Mouse (Mus musculus) layer of hippocampus, adult 2 months (tissue): ENCODE measurements at regions not wholly inside any gene's neighbourhood (a gene's known extent, or its start where the extent isn't known, plus 50 kb on each side); places are given as distances from the start of the nearest gene placed in this dataset.
"Not testable (repeated sequence)": the region's sequence is repeated elsewhere in the genome, so short reads cannot be mapped to it uniquely, and the experiment has no call there.

Experiments used
- DNase-seq, 2 experiments: peaks; one replicate each; pipeline ENCODE4 v3.0.0; 2022; ENCODE audit warnings: low spot score in 2 of 2
- H3K27ac ChIP-seq: fragments of 200-600 bp; 2 replicates; pipeline ENCODE4 v1.8.1; 2022
- H3K4me3 ChIP-seq: fragments of 200-600 bp; 2 replicates; pipeline ENCODE4 v1.8.1; 2022; ENCODE audit warnings: mild to moderate bottlenecking
- CTCF ChIP-seq: fragments of 200-600 bp; conservative IDR thresholded peaks from 2 replicates; pipeline ENCODE4 v1.8.1; 2022; ENCODE audit warnings: antibody characterized with exemption, mild to moderate bottlenecking, moderate library complexity

DNA sequence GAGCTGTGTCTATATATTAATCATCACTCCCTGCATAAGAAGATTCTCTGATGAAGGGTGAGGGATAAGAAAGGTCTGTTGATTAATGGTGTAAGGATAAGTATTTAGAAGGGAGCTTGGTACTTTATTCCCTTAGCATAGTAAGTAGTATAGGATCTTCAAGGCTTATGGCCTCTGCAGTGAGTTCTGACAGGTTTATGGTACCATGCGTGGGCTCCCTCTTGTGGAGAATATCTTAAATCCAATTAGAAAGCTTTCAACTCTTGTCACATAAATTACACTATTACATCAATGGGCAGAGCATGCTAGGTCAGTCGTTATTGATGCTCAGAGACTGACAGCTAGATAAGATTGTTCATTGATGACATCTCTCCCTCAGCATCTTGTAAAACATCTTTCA is 112.7 kb upstream of the Grin3a start:
- Histone ChIP-seq H3K27ac (no peak overlapping the region), H3K4me3 (no peak overlapping the region)
- TF ChIP-seq CTCF, result peak; percentile 86
- peak; percentile 19 to 25 for DNase-seq

DNA sequence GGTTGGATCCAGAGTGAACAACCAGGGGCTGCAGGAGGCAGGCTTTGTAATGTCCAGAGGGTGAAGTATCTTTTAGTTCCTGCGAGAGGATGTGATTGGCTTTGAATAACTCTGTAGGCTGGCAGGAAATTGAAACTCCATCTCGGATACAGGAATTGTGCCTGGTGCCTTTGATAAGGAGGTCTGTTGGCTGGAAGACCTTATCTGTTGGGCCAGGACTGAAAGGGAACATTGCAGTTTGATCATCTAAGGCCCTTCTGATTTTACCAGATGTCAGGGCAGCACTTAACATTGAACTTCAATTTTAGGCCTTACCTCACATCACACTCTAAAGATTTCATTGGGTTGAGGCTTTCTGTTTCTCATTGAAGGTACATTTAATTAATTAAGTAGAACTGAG is 111.3 kb upstream of the Grin3a start:
- no peak overlapping the region for H3K27ac ChIP-seq
- no peak for DNase-seq
- no peak overlapping the region for H3K4me3 ChIP-seq
- no peak for TF ChIP-seq CTCF

DNA sequence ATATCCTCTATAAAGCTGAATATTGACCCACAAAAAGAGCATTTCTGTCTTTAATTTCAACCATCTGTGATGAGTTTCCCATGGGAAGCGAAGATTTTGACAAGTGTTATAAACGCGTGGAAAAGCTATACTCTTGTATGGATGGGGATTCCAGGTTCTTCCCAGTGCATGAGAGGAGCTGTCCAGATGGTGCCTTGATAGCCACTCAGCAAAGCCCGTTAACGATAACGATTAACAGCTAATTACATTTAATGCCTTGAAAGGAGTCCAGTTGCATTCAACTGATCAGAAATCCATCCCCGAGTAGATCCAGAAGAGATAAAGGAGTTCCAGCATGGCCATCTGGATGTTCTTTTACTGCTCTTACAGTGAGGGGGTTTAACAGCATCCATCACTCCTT is 100.8 kb upstream of the Grin3a start:
- no peak for DNase-seq
- no peak overlapping the region for H3K27ac ChIP-seq
- H3K4me3 ChIP-seq, result no peak overlapping the region
- TF ChIP-seq CTCF, result no peak

DNA sequence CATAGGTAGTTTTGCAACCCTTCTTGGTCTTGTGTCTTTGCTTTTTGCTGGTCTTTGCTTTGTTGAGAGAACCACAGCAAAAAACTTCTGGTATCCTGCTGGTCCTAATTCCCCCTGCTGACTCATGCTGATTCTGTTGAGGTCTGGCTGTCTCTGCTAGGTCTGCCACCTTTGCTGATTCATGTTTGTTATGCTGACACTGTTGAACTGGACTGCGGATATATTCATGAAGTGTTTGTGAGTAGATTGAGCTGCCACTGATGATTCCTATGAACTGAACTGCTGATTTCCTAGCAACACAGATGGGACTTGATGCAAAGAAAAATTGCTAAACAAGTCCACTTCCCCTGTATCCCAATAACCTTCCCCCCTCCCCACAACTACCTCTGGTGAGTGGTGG is 91.9 kb upstream of the Grin3a start:
- no peak for DNase-seq
- no peak for TF ChIP-seq CTCF
- no peak overlapping the region for H3K27ac ChIP-seq
- no peak overlapping the region for H3K4me3 ChIP-seq

DNA sequence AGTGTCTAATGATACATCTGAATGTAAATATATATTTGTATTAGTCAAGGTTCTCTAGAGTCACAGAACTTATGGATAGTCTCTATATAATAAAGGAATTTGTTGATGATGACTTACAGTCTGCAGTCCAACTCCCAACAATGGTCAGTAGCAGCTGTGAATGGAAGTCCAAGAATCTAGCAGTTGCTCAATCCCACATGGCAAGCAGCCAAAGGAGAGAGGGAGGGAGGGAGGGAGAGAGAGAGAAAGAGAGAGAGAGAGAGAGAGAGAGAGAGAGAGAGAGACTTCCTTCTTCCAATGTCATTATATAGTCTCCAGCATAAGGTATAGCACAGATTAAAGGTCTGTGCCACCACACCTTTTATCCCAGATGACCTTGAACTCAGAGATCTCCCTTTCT is 84.1 kb upstream of the Grin3a start:
- not testable (repeated sequence) for H3K27ac ChIP-seq, DNase-seq, H3K4me3 ChIP-seq

DNA sequence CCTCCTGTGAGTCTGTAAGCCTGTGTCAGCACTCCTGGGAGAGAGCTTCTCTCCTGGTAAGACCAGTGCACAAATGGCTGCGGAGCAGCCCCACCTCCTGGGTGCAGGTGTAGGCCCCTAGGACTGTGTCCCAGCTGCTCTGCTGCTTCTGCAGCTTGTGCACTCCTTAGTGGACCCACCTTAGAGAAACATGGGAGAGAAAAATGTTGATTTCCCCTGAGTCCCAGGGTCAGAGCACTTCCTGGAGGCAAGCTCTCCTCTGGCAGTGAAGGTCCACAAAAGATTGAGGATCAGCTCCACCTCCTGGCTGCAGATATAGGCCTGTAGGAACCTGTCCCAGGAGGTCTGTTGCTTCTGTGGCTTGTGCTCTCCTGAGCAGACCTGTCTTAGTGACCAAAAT is 81.5 kb upstream of the Grin3a start:
- TF ChIP-seq CTCF, result no peak
- no peak for DNase-seq
- H3K27ac ChIP-seq, result no peak overlapping the region
- no peak overlapping the region for H3K4me3 ChIP-seq

DNA sequence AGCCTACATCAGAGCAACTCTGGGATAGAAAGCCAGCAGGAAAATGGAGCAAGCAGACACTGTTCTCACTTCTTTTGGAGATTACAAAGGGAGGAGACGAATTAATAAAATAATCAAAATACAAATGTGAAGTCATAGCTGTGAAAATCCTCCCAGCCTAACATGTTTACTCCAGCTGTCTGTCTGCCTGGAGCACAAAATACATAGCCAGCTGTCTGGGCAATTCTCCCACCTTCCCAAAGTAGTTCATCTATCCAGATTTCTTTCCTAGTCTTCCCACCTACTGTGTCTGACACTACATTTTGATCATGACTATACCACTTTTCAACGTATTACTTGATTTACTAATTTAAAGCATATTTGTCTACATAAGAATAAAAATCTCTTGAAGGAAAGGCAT is 68.7 kb upstream of the Grin3a start:
- TF ChIP-seq CTCF, result no peak
- peak overlapping the region; percentile 61; the same call in 1 of the 2 replicates for H3K27ac ChIP-seq
- no peak for DNase-seq
- no peak overlapping the region for H3K4me3 ChIP-seq

DNA sequence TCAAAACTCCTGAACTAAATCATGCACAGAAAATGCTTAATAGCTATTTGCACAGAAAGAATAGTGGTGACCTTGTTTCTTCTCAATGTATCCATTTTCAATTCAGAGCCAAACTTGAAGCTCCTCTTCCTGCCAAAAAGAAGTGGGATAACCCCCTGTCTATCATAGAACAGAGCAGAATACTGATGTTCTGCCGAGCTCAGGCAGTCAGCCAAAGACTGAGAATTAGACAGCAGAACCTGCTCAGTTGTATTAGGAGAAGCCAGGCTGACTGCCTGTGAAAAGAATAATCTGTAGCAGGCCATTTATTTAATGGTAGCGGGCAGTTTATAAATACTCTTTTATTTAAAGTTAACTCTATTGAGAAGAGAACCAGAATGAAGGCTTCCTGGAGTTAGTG is 68.1 kb upstream of the Grin3a start:
- peak overlapping the region; percentile 61; the same call in 1 of the 2 replicates for H3K27ac ChIP-seq
- peak; percentile 53 to 70 for DNase-seq
- H3K4me3 ChIP-seq, result no peak overlapping the region
- no peak for TF ChIP-seq CTCF
